Mouse (Mus musculus): ENCODE results near the gene S100a13.

The S100a13 gene

GRCm38 (mm10) chr3:90552231-90552630, 38.0 kb downstream of the S100a13 start:
- no peak for DNase-seq (ENCODE audit: low spot score in 2 of 2)

- no peak for DNase-seq (ENCODE audit: low spot score in 2 of 2)
These were observed 41.7 kb downstream of the S100a13 start for GRCm38 (mm10) chr3:90555954-90556353.

- DNase-seq (ENCODE audit: low spot score in 2 of 2), result no peak
These were observed 45.9 kb downstream of the S100a13 start, which contains the start of gene S100a3 for GRCm38 (mm10) chr3:90560008-90560628. Gene S100a3 (plus strand): TSS chr3:90560578.
